Mouse (Mus musculus): ENCODE results near the gene Lgals8.

DNA sequence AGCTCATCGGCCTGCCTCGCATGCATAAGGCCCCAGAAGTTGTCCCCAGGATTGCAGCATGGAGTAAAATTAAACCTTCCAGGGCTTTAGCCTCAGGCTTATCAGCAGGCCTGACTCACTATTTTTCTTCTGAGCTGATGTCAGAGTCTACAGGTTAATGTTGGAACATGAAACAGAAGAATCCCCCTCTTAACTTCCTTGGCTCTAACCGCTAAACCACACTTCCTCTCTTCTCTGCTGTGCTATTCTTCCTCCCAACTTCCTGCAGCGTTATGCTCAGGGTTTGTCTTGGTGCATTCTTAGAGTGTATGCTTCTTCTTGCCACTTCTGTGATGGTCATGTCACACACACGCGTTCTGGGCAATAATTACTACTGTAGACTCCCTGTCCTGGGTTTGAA is 42.7 kb upstream of the Lgals8 start:
- TF ChIP-seq CTCF (IDR thresholded peaks at IDR 0.05; ENCODE audit: control insufficient read depth, insufficient read depth, insufficient replicate concordance, low read depth, low read length) = no peak
- no peak for TF ChIP-seq POLR2A (IDR thresholded peaks at IDR 0.05; ENCODE audit: control insufficient read depth, low read depth, low read length)

Data from testis, adult 2 months (tissue).